In genomic region chr6:87742804-87743203, GRCm38 (mm10) we compare ENCODE assay signal across 12 mouse cellular contexts. TPM values are rescaled to one million over a fixed set of nuclear protein-coding genes. Genes with fewer than 3 reads are reported as not detected.
DNase-seq lines count a peak whose midpoint lies in the region; ATAC-seq and TF ChIP-seq lines count a peak whose summit lies in the region.
"Had no signal": no experiment of that assay in that cellular context is flagged by ENCODE, and none has a peak within 500 bp of the region (broad histone marks: within the 10 kb centered on the region; RNA-seq: fewer than 3 reads in every experiment).

No protein-coding gene starts in this region.

- H3K27ac ChIP-seq in heart, postnatal 0 days (ENCODE audit: low read depth): no peak overlapping the region
- H3K27ac ChIP-seq in heart, embryonic 11.5 days (ENCODE audit: low read depth, low read length): no peak overlapping the region
- no peak overlapping the region for H3K27ac ChIP-seq in hindbrain, embryonic 11.5 days (ENCODE audit: low read depth, low read length)
- H3K27ac ChIP-seq: forebrain, embryonic 15.5 days had no signal

- no peaks in the 10 kb centered on the region for H3K9me3 ChIP-seq in heart, postnatal 0 days (replicated peaks; ENCODE audit: control insufficient read depth, low read length)
- H3K9me3 ChIP-seq in heart, embryonic 11.5 days (replicated peaks; ENCODE audit: control insufficient read depth, low read length): no peaks in the 10 kb centered on the region
- no peaks in the 10 kb centered on the region for H3K9me3 ChIP-seq in hindbrain, embryonic 11.5 days (ENCODE audit: control insufficient read depth, low read length)
- H3K9me3 ChIP-seq: forebrain, embryonic 15.5 days; liver, embryonic 15.5 days had no signal

- H3K36me3 ChIP-seq in heart, postnatal 0 days (replicated peaks; ENCODE audit: control insufficient read depth, insufficient read depth, low read length): no peaks in the 10 kb centered on the region
- H3K36me3 ChIP-seq in heart, embryonic 11.5 days (ENCODE audit: control insufficient read depth, insufficient read depth, low read length): no peaks in the 10 kb centered on the region
- no peaks in the 10 kb centered on the region for H3K36me3 ChIP-seq in hindbrain, embryonic 11.5 days (ENCODE audit: control insufficient read depth, insufficient read depth, low read length)
- H3K36me3 ChIP-seq: forebrain, embryonic 15.5 days; liver, embryonic 15.5 days had no signal

- no peak overlapping the region for H3K4me3 ChIP-seq in heart, postnatal 0 days (ENCODE audit: low read depth, low read length)
- no peak overlapping the region for H3K4me3 ChIP-seq in heart, embryonic 11.5 days (ENCODE audit: low read depth, low read length)
- H3K4me3 ChIP-seq in lung, adult 2 months (replicated peaks; ENCODE audit: extremely low read depth, low read depth, low read length): no peak overlapping the region
- no peak overlapping the region for H3K4me3 ChIP-seq in hindbrain, embryonic 11.5 days (ENCODE audit: low read depth, low read length)
- H3K4me3 ChIP-seq: forebrain, embryonic 15.5 days; liver, embryonic 15.5 days had no signal

- no peak overlapping the region for H3K9ac ChIP-seq in heart, postnatal 0 days (replicated peaks; ENCODE audit: low read depth, low read length)
- H3K9ac ChIP-seq in heart, embryonic 11.5 days (ENCODE audit: low read depth, low read length): no peak overlapping the region
- no peak overlapping the region for H3K9ac ChIP-seq in hindbrain, embryonic 11.5 days (ENCODE audit: low read depth, low read length)
- H3K9ac ChIP-seq: forebrain, embryonic 15.5 days; liver, embryonic 15.5 days had no signal

- DNase-seq in heart, postnatal 0 days (ENCODE audit: low spot score): no peak
- peak; percentile 58 for DNase-seq in thymus, postnatal 4 days
- no peak for DNase-seq in thymus, postnatal 25 days
- DNase-seq in lung, adult 2 months: no peak
- DNase-seq in spleen, postnatal 36 days (ENCODE audit: low spot score in 2 of 2): no peak
- DNase-seq in neural tube, embryonic 10.5 days (ENCODE audit: extremely low spot score, low spot score): no peak
- no peak for DNase-seq in hindbrain, embryonic 11.5 days (ENCODE audit: low spot score)
- DNase-seq: cerebellum, postnatal 25 days; kidney, adult 9 months had no signal

- WGBS in heart, postnatal 0 days: 81% methylated on average over 5 of the region's 5 CpGs
- 86% methylated on average over 5 of the region's 5 CpGs for WGBS in heart, embryonic 11.5 days (ENCODE audit: insufficient replicate concordance)
- 79% methylated on average over 5 of the region's 5 CpGs for WGBS in lung, adult 2 months
- 78% methylated on average over 5 of the region's 5 CpGs for WGBS in hindbrain, embryonic 11.5 days

- TF ChIP-seq CTCF in heart, postnatal 0 days (IDR thresholded peaks at IDR 0.05; ENCODE audit: low read depth): 0 out of 2 replicates have a peak, but pooled peaks have one; percentile 1
- peak; percentile 24; the same call in 1 of the 2 replicates for TF ChIP-seq CTCF in lung, adult 2 months (IDR thresholded peaks at IDR 0.05; ENCODE audit: insufficient read depth, low read length)

- no peak overlapping the region for H3K4me2 ChIP-seq in heart, postnatal 0 days (ENCODE audit: low read depth, low read length)
- no peak overlapping the region for H3K4me2 ChIP-seq in heart, embryonic 11.5 days
- no peak overlapping the region for H3K4me2 ChIP-seq in hindbrain, embryonic 11.5 days (replicated peaks; ENCODE audit: low read depth, low read length)
- H3K4me2 ChIP-seq: forebrain, embryonic 15.5 days; liver, embryonic 15.5 days had no signal

- no peak for TF ChIP-seq POLR2A in lung, adult 2 months (IDR thresholded peaks at IDR 0.05; ENCODE audit: borderline replicate concordance, extremely low read depth, low read depth, low read length)

- H3K27me3 ChIP-seq in heart, postnatal 0 days (ENCODE audit: control insufficient read depth, insufficient read depth, low read length): 0 out of 2 replicates have a peak, but pooled peaks cover 3% of the 10 kb centered on the region
- peaks cover 3% of the 10 kb centered on the region; the same call in 1 of the 2 replicates for H3K27me3 ChIP-seq in heart, embryonic 11.5 days (ENCODE audit: control insufficient read depth, insufficient read depth, low read length)
- no peaks in the 10 kb centered on the region for H3K27me3 ChIP-seq in hindbrain, embryonic 11.5 days (ENCODE audit: control insufficient read depth, insufficient read depth, low read length)
- H3K27me3 ChIP-seq: forebrain, embryonic 15.5 days; liver, embryonic 15.5 days had no signal

- no peak for ATAC-seq in heart, postnatal 0 days (ENCODE audit: insufficient read depth, low read depth)
- no peak for ATAC-seq in heart, embryonic 11.5 days (replicated peaks; ENCODE audit: insufficient number of reproducible peaks, low FRiP score, low TSS enrichment)
- ATAC-seq in hindbrain, embryonic 11.5 days (ENCODE audit: low FRiP score): no peak
- ATAC-seq: forebrain, embryonic 15.5 days had no signal

- no peaks in the 10 kb centered on the region for H3K4me1 ChIP-seq in heart, postnatal 0 days (ENCODE audit: control insufficient read depth, insufficient read depth)
- H3K4me1 ChIP-seq in heart, embryonic 11.5 days (ENCODE audit: control insufficient read depth, insufficient read depth, low read length): peaks cover 27% of the 10 kb centered on the region
- no peaks in the 10 kb centered on the region for H3K4me1 ChIP-seq in lung, adult 2 months (ENCODE audit: control insufficient read depth, insufficient read depth, low read length)
- H3K4me1 ChIP-seq in hindbrain, embryonic 11.5 days (replicated peaks; ENCODE audit: control insufficient read depth, insufficient read depth, low read length): peaks cover 4% of the 10 kb centered on the region; the same call in 1 of the 2 replicates
- H3K4me1 ChIP-seq: forebrain, embryonic 15.5 days had no signal

- TF ChIP-seq EP300 in heart, postnatal 0 days (IDR thresholded peaks at IDR 0.05; ENCODE audit: low read depth): no peak

RNA-seq across cellular contexts. Expression of gene Efcc1, which starts 12.1 kb away (rescaled TPM):
- 0.77 TPM in 1 of 2 replicates, not detected in the other for total RNA-seq in heart, postnatal 0 days (2014; rRNA removed; ENCODE audit: low replicate concordance)
- polyA plus RNA-seq in heart, postnatal 0 days (2015; fragmentation: Nextera tagmentation; extraction: Ambion mirVana): 0.62 and 0.75 TPM in 2 replicates
- polyA plus RNA-seq in heart, embryonic 11.5 days (2014; fragmentation: Nextera tagmentation; extraction: Ambion mirVana): 0.25 TPM in 1 of 2 replicates, not detected in the other
- polyA plus RNA-seq in lung, adult 2 months (2012; rRNA removed): 14.5 and 16.3 TPM in 2 replicates
- 5.6 and 7.7 TPM in 2 replicates for polyA plus RNA-seq in hindbrain, embryonic 11.5 days (2014; fragmentation: Nextera tagmentation; extraction: Ambion mirVana)

RNA-seq across cellular contexts. Expression of gene Gp9, which starts 35.1 kb away (rescaled TPM):
- total RNA-seq in heart, postnatal 0 days (2014; rRNA removed; ENCODE audit: low replicate concordance): 0.19 and 0.23 TPM in 2 replicates
- polyA plus RNA-seq in heart, postnatal 0 days (2015; fragmentation: Nextera tagmentation; extraction: Ambion mirVana): 0.89 and 1.0 TPM in 2 replicates
- 6.1 and 7.1 TPM in 2 replicates for polyA plus RNA-seq in heart, embryonic 11.5 days (2014; fragmentation: Nextera tagmentation; extraction: Ambion mirVana)
- 13.1 and 14.9 TPM in 2 replicates for polyA plus RNA-seq in lung, adult 2 months (2012; rRNA removed)
- 1.4 and 2.2 TPM in 2 replicates for polyA plus RNA-seq in hindbrain, embryonic 11.5 days (2014; fragmentation: Nextera tagmentation; extraction: Ambion mirVana)
